7 mouse cellular contexts compared by ENCODE assay signal in genomic region chr8:93811719-93812475, GRCm38 (mm10). TPM values are rescaled to one million over a fixed set of nuclear protein-coding genes. Genes with fewer than 3 reads are reported as not detected.
DNase-seq lines count a peak whose midpoint lies in the region; ATAC-seq and TF ChIP-seq lines count a peak whose summit lies in the region.

No protein-coding gene starts in this region.

- H3K4me2 ChIP-seq in lung, embryonic 16.5 days (ENCODE audit: low read depth, low read length), result peak overlapping the region; percentile 94; the same call in 1 of the 2 replicates
- H3K4me2 ChIP-seq in hindbrain, embryonic 14.5 days (replicated peaks), result peak overlapping the region; percentile 89

- peak; percentile 14; the same call in 1 of the 2 replicates for TF ChIP-seq POLR2A in cortical plate, adult 2 months (IDR thresholded peaks at IDR 0.05; ENCODE audit: extremely low read depth, insufficient read depth, low read length)
- no peak for TF ChIP-seq POLR2A in olfactory bulb, adult 2 months (IDR thresholded peaks at IDR 0.05; ENCODE audit: insufficient read depth, low read depth, low read length)

- no peak for DNase-seq in lung, postnatal 4 days
- DNase-seq in hindbrain, embryonic 14.5 days (ENCODE audit: low spot score), result peak; percentile 69
- DNase-seq in frontal cortex, postnatal 36 days (ENCODE audit: low spot score in 2 of 2), result no peak

- H3K27ac ChIP-seq in lung, embryonic 16.5 days (ENCODE audit: low read length), result no peak overlapping the region
- H3K27ac ChIP-seq in cortical plate, adult 2 months (ENCODE audit: insufficient read depth, low read length), result peak overlapping the region; percentile 87
- peak overlapping the region; percentile 98 for H3K27ac ChIP-seq in hindbrain, embryonic 14.5 days
- peak overlapping the region; percentile 90 for H3K27ac ChIP-seq in olfactory bulb, adult 2 months (ENCODE audit: insufficient read depth, low read depth, low read length)

- H3K27me3 ChIP-seq in lung, embryonic 16.5 days (ENCODE audit: control insufficient read depth, insufficient read depth, low read depth, low read length), result peaks cover 49% of the 10 kb centered on the region
- H3K27me3 ChIP-seq in hindbrain, embryonic 14.5 days (ENCODE audit: control insufficient read depth, insufficient read depth, low read length), result 0 out of 2 replicates have a peak, but pooled peaks cover 5% of the 10 kb centered on the region

- H3K4me1 ChIP-seq in lung, embryonic 16.5 days (replicated peaks; ENCODE audit: control insufficient read depth, insufficient read depth, low read length), result peaks cover 11% of the 10 kb centered on the region; the same call in 1 of the 2 replicates
- H3K4me1 ChIP-seq in cortical plate, adult 2 months (ENCODE audit: control insufficient read depth, insufficient read depth, low read length), result peaks cover 9% of the 10 kb centered on the region
- H3K4me1 ChIP-seq in hindbrain, embryonic 14.5 days (replicated peaks; ENCODE audit: control insufficient read depth, insufficient read depth, low read length), result peaks cover 32% of the 10 kb centered on the region
- H3K4me1 ChIP-seq in olfactory bulb, adult 2 months (ENCODE audit: control insufficient read depth, insufficient read depth, low read length), result peaks cover 11% of the 10 kb centered on the region

- H3K9ac ChIP-seq in lung, embryonic 16.5 days (ENCODE audit: low read length), result no peak overlapping the region
- H3K9ac ChIP-seq in hindbrain, embryonic 14.5 days, result peak overlapping the region; percentile 99

- no peaks in the 10 kb centered on the region for H3K36me3 ChIP-seq in lung, embryonic 16.5 days (ENCODE audit: control insufficient read depth, insufficient read depth, low read length)
- peaks cover 6% of the 10 kb centered on the region; the same call in 1 of the 2 replicates for H3K36me3 ChIP-seq in hindbrain, embryonic 14.5 days (replicated peaks; ENCODE audit: control insufficient read depth, insufficient read depth)

- TF ChIP-seq CTCF in cortical plate, adult 2 months (IDR thresholded peaks at IDR 0.05; ENCODE audit: extremely low read depth, insufficient read depth, low read length), result no peak
- no peak for TF ChIP-seq CTCF in olfactory bulb, adult 2 months (IDR thresholded peaks at IDR 0.05; ENCODE audit: insufficient read depth, low read depth, low read length)

- H3K9me3 ChIP-seq in lung, embryonic 16.5 days (ENCODE audit: control insufficient read depth, low read length), result no peaks in the 10 kb centered on the region
- H3K9me3 ChIP-seq in hindbrain, embryonic 14.5 days (ENCODE audit: control insufficient read depth, low read length), result no peaks in the 10 kb centered on the region

- ATAC-seq in lung, embryonic 16.5 days (ENCODE audit: low read depth), result no peak
- ATAC-seq in hindbrain, embryonic 14.5 days (ENCODE audit: low FRiP score), result no peak
- no peak for ATAC-seq in inflammation-experienced regulatory T-cells, adult 6 months

- WGBS in lung, embryonic 16.5 days, result 19% methylated on average over 20 of the region's 20 CpGs
- WGBS in hindbrain, embryonic 14.5 days, result 2% methylated on average over 20 of the region's 20 CpGs
- 5% methylated on average over 20 of the region's 20 CpGs for WGBS in olfactory bulb, adult 2 months

- H3K4me3 ChIP-seq in lung, embryonic 16.5 days (ENCODE audit: low read length), result peak overlapping the region; percentile 68; the same call in 1 of the 2 replicates
- peak overlapping the region; percentile 71 for H3K4me3 ChIP-seq in cortical plate, adult 2 months (ENCODE audit: insufficient read depth, low read length)
- H3K4me3 ChIP-seq in hindbrain, embryonic 14.5 days (replicated peaks; ENCODE audit: low read length), result peak overlapping the region; percentile 85
- H3K4me3 ChIP-seq in olfactory bulb, adult 2 months (ENCODE audit: insufficient read depth, low read depth, low read length), result peak overlapping the region; percentile 80

RNA-seq across cellular contexts. Expression of gene Gnao1, which starts 2.1 kb away (rescaled TPM):
- 3.7 and 4.7 TPM in 2 replicates for polyA plus RNA-seq in lung, embryonic 16.5 days (2015; fragmentation: Nextera tagmentation; extraction: Ambion mirVana)
- 437 and 476 TPM in 2 replicates for polyA plus RNA-seq in cortical plate, adult 2 months (2012; rRNA removed)
- 200 and 230 TPM in 2 replicates for polyA plus RNA-seq in hindbrain, embryonic 14.5 days (2014; fragmentation: Nextera tagmentation; extraction: Ambion mirVana)
- 636 TPM in 1 of 2 replicates, not detected in the other for polyA plus RNA-seq in olfactory bulb, adult 2 months (2012; ENCODE audit: insufficient read depth, insufficient read length, low replicate concordance, missing spikeins)
- polyA plus RNA-seq in inflammation-experienced regulatory T-cells, adult 6 months (2017; shearing (Covaris generic)), result under 1 TPM in 1 of 3 experiments, not detected in 2; 0.41 TPM

Comparison
In these comparisons a context has a peak if more than half of its experiments do, and no peak if none do; other contexts are left out.
1. RNA of gene Gnao1, which starts 2.1 kb away (polyA plus RNA-seq): 437 to 476 TPM in cortical plate, adult 2 months, 200 to 230 TPM in hindbrain, embryonic 14.5 days and 636 TPM in olfactory bulb, adult 2 months; 3.7 to 4.7 TPM in lung, embryonic 16.5 days and 0.41 TPM in inflammation-experienced regulatory T-cells, adult 6 months; every median in the first group is over 10 times any median in the second.
2. Peak in every context shown above with its lines, with median percentiles within 50 percentile points of each other: H3K4me3 ChIP-seq.